In genomic region chr15:99807776-99808735, GRCm38 (mm10) we compare ENCODE assay signal across 8 mouse cellular contexts. TPM values are rescaled to one million over a fixed set of nuclear protein-coding genes. Genes with fewer than 3 reads are reported as not detected.
DNase-seq lines count a peak whose midpoint lies in the region; ATAC-seq lines count a peak whose summit lies in the region.

No protein-coding gene starts in this region.

- intact Hi-C loops in heart, postnatal 25 days (cut with DNase I) = no loop called here

- no peak for DNase-seq in heart, postnatal 25 days (ENCODE audit: low spot score)
- peak; percentile 87 for DNase-seq in embryonic facial prominence, embryonic 14.5 days (ENCODE audit: low spot score)
- DNase-seq in hindbrain, embryonic 10.5 days (ENCODE audit: low spot score) = no peak
- DNase-seq in thymus, postnatal 0 days (ENCODE audit: low spot score) = no peak
- DNase-seq in kidney, adult 9 months = no peak
- DNase-seq in cerebellum, adult 9-10 months = no peak

- H3K4me3 ChIP-seq in heart, embryonic 11.5 days (ENCODE audit: low read depth, low read length) = no peak overlapping the region
- H3K4me3 ChIP-seq in embryonic facial prominence, embryonic 14.5 days (ENCODE audit: low read depth, low read length) = no peak overlapping the region
- no peak overlapping the region for H3K4me3 ChIP-seq in hindbrain, embryonic 10.5 days
- H3K4me3 ChIP-seq in midbrain, embryonic 15.5 days = no peak overlapping the region

- 0 out of 2 replicates have a peak overlapping the region, but pooled peaks have one; percentile 28 for H3K9ac ChIP-seq in heart, embryonic 11.5 days (ENCODE audit: low read depth, low read length)
- peak overlapping the region; percentile 11; the same call in 1 of the 2 replicates for H3K9ac ChIP-seq in embryonic facial prominence, embryonic 14.5 days (ENCODE audit: low read depth, low read length)
- no peak overlapping the region for H3K9ac ChIP-seq in midbrain, embryonic 15.5 days

- peaks cover 15% of the 10 kb centered on the region for H3K4me1 ChIP-seq in heart, embryonic 11.5 days (ENCODE audit: control insufficient read depth, insufficient read depth, low read length)
- peaks cover 24% of the 10 kb centered on the region for H3K4me1 ChIP-seq in embryonic facial prominence, embryonic 14.5 days (ENCODE audit: control insufficient read depth, insufficient read depth, low read length)
- peaks cover 37% of the 10 kb centered on the region for H3K4me1 ChIP-seq in hindbrain, embryonic 10.5 days (replicated peaks)
- H3K4me1 ChIP-seq in midbrain, embryonic 15.5 days = peaks cover 22% of the 10 kb centered on the region

- peaks cover 11% of the 10 kb centered on the region for H3K36me3 ChIP-seq in heart, embryonic 11.5 days (ENCODE audit: control insufficient read depth, insufficient read depth, low read length)
- H3K36me3 ChIP-seq in embryonic facial prominence, embryonic 14.5 days (ENCODE audit: control insufficient read depth, insufficient read depth, low read length) = peaks cover 59% of the 10 kb centered on the region
- peaks cover 16% of the 10 kb centered on the region for H3K36me3 ChIP-seq in hindbrain, embryonic 10.5 days
- H3K36me3 ChIP-seq in midbrain, embryonic 15.5 days (replicated peaks) = no peaks in the 10 kb centered on the region

- no peak for ATAC-seq in heart, embryonic 11.5 days (replicated peaks; ENCODE audit: insufficient number of reproducible peaks, low FRiP score, low TSS enrichment)
- peak; percentile 59 for ATAC-seq in embryonic facial prominence, embryonic 14.5 days (ENCODE audit: low read depth)
- peak; percentile 84 for ATAC-seq in midbrain, embryonic 15.5 days (replicated peaks)

- H3K9me3 ChIP-seq in heart, embryonic 11.5 days (replicated peaks; ENCODE audit: control insufficient read depth, low read length) = no peaks in the 10 kb centered on the region
- no peaks in the 10 kb centered on the region for H3K9me3 ChIP-seq in embryonic facial prominence, embryonic 14.5 days (ENCODE audit: control insufficient read depth, low read length)
- no peaks in the 10 kb centered on the region for H3K9me3 ChIP-seq in hindbrain, embryonic 10.5 days
- H3K9me3 ChIP-seq in midbrain, embryonic 15.5 days = no peaks in the 10 kb centered on the region

- no peak overlapping the region for H3K27ac ChIP-seq in heart, embryonic 11.5 days (ENCODE audit: low read depth, low read length)
- H3K27ac ChIP-seq in embryonic facial prominence, embryonic 14.5 days (replicated peaks; ENCODE audit: low read depth, low read length) = peak overlapping the region; percentile 44
- peak overlapping the region; percentile 72 for H3K27ac ChIP-seq in hindbrain, embryonic 10.5 days
- H3K27ac ChIP-seq in midbrain, embryonic 15.5 days = peak overlapping the region; percentile 69

- peak overlapping the region; percentile 16; the same call in 1 of the 2 replicates for H3K4me2 ChIP-seq in heart, embryonic 11.5 days
- H3K4me2 ChIP-seq in embryonic facial prominence, embryonic 14.5 days (ENCODE audit: low read depth, low read length) = no peak overlapping the region
- H3K4me2 ChIP-seq in midbrain, embryonic 15.5 days = peak overlapping the region; percentile 35

- H3K27me3 ChIP-seq in heart, embryonic 11.5 days (ENCODE audit: control insufficient read depth, insufficient read depth, low read length) = no peaks in the 10 kb centered on the region
- H3K27me3 ChIP-seq in embryonic facial prominence, embryonic 14.5 days (replicated peaks; ENCODE audit: control insufficient read depth, insufficient read depth, low read length) = no peaks in the 10 kb centered on the region
- H3K27me3 ChIP-seq in hindbrain, embryonic 10.5 days (ENCODE audit: insufficient read depth, poor library complexity, severe bottlenecking) = no peaks in the 10 kb centered on the region
- no peaks in the 10 kb centered on the region for H3K27me3 ChIP-seq in midbrain, embryonic 15.5 days (replicated peaks)

- 48% methylated on average over 21 of the region's 21 CpGs for WGBS in heart, embryonic 11.5 days (ENCODE audit: insufficient replicate concordance)
- 49% methylated on average over 21 of the region's 21 CpGs for WGBS in embryonic facial prominence, embryonic 14.5 days
- WGBS in hindbrain, embryonic 10.5 days = 42% methylated on average over 21 of the region's 21 CpGs
- 21% methylated on average over 21 of the region's 21 CpGs for WGBS in midbrain, embryonic 15.5 days

RNA-seq across cellular contexts. Expression of gene Cers5, which starts 35.4 kb away (rescaled TPM):
- 52.7 and 56.1 TPM in 2 replicates for polyA plus RNA-seq in heart, embryonic 11.5 days (2014; fragmentation: Nextera tagmentation; extraction: Ambion mirVana)
- 10 to 100 TPM; 18.2 to 18.5 TPM for total RNA-seq in heart, postnatal 25 days (2021)
- 70.3 and 81.1 TPM in 2 replicates for polyA plus RNA-seq in embryonic facial prominence, embryonic 14.5 days (2014; fragmentation: Nextera tagmentation; extraction: Ambion mirVana)
- 59.1 and 61.3 TPM in 2 replicates for polyA plus RNA-seq in hindbrain, embryonic 10.5 days (2016; fragmentation: Nextera tagmentation; extraction: Ambion mirVana)
- polyA plus RNA-seq in midbrain, embryonic 15.5 days (2015; fragmentation: Nextera tagmentation; extraction: Ambion mirVana) = 77.3 and 79.9 TPM in 2 replicates
- 42.2 and 48.4 TPM in 2 replicates for polyA plus RNA-seq in thymus, postnatal 0 days (2015; fragmentation: Nextera tagmentation; extraction: Ambion mirVana)
